Mouse (Mus musculus) cerebellum, adult (tissue): ENCODE results near the gene Bpifb5.
"Not testable (repeated sequence)": the region's sequence is repeated elsewhere in the genome, so short reads cannot be mapped to it uniquely, and the experiment has no call there.

Experiments used
- ATAC-seq: cut with Nextera tagmentation; 2 replicates; pipeline ENCODE4 v1.9.2; 2017; ENCODE audit warnings: mild to moderate bottlenecking, moderate library complexity, mixed read lengths; ENCODE audit not compliant: insufficient number of reproducible peaks, low FRiP score, low TSS enrichment

Gene Bpifb5

DNA sequence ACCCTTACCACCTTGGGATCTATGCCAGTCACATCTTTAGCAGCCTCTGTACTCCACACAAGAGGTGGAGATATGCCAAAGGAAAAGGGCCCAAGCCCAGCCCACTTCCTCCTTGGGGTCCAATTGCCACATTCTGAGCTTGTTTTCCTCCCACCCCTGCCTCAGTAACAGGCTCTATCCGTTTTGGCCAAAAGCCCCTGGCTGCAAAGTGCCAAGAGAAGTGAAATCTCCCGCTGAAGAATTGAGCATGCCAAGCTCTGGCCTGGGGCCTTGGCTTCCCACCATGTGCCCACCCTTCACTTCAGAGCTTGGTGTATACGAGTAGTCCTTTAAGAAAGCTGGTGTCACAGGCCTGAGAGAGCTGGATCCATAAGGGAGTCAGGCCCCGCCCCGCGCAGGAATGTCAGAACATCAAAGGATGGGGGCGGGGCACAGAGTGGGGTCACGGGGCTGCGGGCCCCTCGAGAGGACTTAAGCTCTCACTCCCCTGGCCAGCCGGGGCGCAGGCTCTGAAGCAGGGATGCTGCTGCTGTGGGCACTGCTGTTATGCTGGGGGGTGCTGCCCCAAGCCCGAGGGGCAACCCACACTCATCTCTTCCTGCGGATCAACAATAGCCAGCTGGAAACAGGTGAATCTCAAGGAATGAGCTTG, at the start of gene Bpifb5:
Gene Bpifb5 (plus strand): TSS at position 478 of the 652 bp plus-strand sequence.
- no peak for ATAC-seq

DNA sequence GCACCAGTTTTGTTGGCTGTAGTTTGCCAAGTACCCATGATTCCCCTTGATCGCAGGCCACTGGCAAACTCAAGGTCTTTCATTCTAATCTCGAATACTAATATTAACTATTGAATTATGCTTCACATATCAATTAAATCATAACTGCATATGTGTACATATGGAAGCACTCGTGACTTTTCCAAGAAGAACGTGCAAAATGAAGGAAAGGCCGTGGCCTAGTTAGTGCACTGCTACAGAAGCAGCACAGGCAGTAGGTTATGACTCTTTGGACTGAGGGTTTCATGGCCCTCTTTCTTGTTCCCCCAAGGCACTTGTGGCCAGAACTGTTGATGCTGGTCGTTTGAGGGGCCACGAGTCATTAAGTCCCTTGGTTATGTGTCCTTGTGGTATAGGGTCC, 41.6 kb upstream of the Bpifb5 start:
- ATAC-seq = not testable (repeated sequence)

DNA sequence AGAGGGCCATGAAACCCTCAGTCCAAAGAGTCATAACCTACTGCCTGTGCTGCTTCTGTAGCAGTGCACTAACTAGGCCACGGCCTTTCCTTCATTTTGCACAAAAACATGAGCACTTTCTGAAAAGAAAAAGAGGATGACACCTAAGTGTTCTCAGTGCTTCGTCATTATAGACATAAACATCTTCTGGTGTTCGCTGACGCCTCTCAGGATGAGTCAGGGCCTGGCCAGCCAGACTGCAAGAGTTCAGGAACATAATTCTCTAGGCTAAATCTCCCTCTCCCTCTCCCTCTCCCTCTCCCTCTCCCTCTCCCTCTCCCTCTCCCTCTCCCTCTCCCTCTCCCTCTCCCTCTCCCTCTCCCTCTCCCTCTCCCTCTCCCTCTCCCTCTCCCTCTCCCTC, 40.5 kb upstream of the Bpifb5 start:
- not testable (repeated sequence) for ATAC-seq

DNA sequence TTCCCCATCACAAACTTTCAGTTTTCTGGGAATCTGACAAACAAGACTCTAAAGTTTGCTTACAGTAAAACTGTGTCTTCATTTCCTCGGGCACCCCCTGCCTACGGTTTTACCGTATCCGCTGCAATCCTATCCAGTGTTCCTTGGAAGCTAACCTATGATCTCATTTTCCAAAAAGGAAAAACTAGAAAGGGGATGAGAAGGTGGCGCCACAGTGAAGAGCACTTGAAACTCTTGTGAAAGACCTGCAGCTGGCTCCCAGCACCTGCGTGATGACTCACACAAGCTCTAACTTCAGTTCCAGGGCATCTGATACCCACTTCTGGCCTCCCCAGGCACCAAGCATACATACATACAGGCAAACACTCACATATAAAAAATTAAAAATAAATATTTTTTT, 38.2 kb upstream of the Bpifb5 start:
- no peak for ATAC-seq

DNA sequence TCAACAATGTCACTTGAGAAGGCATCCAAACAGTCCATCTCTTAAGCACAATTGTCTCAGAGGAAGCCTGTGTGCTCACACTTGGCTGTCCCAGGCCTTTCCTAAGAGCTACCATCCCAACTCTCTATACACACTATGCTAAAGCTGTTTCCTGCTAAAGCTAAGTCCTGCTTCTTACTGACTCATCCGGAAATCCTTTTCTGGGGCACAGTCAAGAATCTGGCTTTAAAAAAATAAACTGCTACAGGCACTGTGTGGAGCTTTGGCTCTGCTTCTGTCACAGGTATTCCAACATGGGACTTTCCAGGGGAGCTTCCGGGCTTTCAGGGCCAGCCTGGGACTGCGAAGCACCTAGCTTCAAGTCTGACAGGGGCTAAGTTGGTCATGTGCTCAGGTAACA, 37.8 kb upstream of the Bpifb5 start:
- no peak for ATAC-seq

DNA sequence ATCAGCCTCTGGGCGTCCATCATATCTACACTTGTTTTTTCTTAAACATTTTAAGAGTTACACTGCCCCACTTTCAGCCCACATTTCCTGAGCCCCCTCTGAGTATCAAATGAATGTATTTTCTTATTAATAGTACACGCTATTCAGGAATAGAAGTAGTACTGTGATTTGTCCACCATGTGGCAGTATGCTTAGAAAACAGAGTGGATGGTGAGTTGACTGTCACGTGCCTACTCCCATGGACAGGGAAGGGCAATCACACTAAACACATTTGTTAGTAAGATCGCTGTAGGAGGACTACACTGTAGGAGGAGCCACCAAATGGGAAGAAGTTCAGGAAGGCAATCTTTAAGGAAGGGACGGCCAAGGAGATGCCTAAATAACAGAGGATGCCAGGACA, 36.1 kb upstream of the Bpifb5 start:
- no peak for ATAC-seq

DNA sequence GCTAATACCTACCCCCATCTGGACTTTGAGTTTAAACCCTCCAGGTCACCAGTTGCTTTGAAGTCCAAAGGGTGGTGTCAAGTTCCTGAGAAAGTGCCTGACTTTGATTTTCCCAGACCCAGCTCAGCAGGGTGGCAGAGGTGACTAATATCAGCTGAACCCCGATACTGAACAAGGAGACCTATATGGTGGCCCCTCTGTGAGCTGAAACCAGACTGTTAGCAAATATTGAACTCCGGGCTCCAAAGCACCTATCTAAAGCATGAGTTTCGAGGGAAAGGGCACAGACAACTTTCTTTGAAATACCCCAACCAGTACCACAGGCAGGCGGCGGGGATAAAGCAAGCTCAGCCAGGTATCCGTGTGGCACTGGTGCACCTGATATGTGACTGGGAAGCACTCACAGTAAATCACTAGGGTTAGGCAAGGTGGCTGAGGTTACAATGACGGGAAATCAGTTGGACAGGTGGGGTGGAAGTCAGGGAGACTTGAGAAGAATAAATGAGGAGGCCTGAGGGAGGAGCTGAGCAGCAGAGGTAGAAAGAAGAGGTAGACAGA, 33.6 kb upstream of the Bpifb5 start:
- no peak for ATAC-seq

DNA sequence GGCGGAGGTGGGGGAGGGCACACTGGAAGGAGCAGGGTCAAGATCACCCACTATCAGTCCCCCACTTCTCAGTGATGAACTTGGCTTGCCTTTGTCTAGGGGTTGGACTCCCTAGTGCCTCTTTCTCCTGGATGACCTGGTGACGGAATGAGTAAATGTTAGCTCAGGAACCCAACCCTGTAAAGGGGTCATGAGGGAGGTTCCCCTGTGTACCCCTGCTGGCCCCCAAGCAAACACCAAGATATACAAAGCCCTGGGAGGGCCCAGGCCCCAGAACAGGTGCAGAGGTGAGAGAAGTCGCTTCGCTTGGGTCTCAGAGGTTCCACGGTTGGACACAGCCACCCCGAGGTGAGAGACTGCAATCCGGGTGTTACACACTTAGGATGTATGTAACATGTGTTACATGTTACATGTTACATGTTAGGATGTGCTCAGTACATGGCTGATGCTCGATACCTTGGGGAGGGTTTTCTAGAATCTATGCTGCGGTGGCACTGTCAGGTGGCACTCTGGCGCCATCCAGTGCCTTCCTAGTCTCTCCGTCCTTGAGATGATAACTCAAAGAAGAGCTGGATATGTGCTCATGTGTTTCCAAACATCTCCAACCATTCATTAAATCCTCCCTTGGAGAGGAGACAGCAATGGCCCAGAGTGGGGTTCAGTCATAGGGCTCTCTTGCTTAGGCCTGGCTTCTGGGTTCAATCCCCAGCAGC, 32.8 kb upstream of the Bpifb5 start, which contains the start of gene Bpifb1:
Gene Bpifb1 (plus strand): TSS at position 273 of the 713 bp plus-strand sequence.
- ATAC-seq = no peak

DNA sequence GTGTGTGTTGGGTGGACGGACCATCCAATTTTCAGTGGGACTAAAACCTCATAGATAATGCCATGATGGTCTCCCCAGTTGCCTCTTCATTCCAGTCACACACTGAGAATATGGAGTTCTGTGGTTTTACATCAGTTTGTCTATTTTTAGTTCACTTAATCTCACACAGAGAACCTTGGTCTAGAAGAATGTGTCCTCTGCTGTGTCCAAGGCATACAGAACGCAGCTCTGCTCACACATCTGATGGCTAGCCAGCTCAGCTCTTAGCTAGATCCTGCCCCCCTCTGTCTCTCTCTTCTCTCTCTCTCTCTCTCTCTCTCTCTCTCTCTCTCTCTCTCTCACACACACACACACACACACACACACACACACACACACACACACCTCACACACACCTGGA, 31.4 kb upstream of the Bpifb5 start:
- ATAC-seq = no peak

DNA sequence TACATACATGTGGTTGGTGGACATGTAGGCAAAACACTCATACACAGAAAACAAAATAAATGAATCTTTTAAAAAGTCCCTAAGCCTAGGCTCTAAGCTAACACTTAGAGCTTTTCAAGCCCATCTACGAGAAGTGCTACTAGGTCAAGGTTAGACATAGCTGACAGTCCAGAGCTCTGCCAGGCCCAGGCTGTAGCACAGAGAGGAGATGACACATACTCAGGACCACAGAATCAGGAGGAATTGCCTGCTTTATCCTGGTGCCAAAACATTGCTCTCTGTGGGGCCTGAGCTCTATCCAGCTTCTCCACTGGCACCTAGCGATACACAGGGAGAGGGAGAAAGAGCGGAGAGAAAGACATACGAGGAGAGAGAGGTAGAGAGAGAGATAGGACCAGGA, 30.5 kb upstream of the Bpifb5 start:
- no peak for ATAC-seq

DNA sequence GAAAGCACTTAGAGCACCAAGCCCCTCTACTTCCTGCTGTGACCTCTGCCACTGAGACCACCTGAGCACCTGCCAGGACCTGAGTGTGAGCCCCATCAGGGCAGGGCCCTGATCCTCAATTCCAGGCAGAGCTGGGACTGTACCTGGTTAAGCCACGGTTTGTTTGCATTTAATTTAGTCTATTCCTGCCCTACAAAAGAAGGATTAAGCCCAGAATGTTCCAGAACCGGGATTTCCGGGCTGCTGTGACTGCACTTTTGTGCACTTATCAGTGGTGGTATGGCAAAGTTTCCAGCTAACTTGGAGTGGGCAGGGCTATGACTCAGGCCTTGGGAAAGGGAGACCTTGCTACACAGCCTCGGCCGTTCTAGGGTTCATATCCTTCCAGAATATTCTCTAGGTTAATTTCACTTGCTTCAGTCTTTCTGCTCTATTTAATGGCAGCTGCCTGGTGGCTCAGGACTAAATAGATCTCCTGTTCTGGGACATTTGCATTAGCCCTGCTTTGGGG, 29.5 kb upstream of the Bpifb5 start:
- ATAC-seq = no peak

DNA sequence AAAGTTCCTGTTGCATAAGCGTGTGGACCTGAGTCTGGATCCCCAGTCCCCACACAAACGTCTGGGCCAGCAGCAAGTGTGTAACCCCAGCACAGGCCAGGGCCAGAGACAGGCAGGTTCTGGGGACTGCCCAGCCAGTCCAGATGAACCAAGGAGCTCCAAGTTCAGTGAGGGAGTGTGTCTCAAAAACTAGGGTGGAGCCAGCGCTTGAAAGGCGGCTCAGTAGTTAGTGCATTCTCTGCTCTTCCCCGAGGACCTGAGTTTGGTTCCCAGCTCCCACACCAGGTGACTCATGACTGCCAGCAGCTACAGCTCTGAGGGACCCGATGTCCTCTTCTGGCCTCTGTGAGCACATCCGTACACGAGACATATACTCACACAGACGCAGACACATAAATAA, 26.5 kb upstream of the Bpifb5 start:
- ATAC-seq = no peak

DNA sequence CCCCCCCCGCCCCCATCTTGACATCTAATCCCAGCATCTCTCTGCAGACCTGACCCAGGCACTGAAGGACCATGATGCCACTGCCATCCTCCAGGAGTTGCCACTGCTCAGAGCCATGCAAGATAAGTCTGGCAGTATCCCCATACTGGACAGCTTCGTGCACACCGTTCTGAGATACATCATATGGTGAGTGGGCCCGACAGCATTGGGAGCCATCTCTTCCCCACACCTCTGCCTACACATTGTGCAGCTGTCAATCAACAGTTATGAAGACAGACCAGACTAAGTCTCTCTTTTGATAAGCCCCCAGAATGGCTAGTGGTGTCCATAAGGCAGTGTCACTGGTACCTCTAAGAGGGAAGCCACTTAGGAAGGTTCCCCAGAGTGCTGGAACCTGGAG, 18.9 kb upstream of the Bpifb5 start:
- no peak for ATAC-seq

DNA sequence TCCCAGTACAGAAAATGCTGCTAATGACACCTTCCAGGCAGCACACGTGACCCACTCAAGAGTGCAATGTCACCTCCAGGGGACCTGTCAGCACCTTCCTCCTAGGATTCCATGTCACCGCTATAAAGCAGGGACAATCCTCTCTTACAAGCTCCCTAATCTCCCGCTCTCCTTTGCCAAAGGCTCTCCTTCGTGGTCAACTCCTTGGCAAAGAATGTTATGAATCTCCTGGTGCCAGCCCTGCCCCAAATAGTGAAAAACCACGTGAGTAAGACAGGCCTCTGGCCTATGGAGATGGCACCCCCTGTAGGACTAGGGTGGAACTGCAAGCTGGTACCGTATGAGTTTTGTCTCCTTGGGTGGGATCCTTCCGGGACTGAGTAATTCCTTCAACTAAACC, 16.6 kb upstream of the Bpifb5 start:
- ATAC-seq = no peak

DNA sequence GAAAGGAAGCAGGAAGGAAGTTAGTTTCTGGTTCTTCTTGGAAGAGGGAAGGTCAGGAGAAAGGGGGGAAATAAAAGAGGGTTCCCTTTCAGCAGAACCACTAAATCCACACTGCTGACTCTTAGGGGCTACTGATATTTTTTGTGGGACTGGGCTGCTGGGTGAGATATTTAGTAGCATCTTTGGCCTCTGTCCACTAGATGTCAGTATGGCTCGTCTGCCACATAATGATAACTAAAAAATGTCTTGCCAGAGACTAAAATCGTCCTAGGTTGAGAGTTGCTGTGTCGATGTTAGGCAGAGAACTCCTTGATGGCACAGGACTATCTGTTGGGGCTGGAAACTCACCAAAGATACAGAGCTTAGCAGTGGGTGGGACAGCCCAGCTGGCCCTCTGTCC, 14.4 kb upstream of the Bpifb5 start:
- no peak for ATAC-seq

DNA sequence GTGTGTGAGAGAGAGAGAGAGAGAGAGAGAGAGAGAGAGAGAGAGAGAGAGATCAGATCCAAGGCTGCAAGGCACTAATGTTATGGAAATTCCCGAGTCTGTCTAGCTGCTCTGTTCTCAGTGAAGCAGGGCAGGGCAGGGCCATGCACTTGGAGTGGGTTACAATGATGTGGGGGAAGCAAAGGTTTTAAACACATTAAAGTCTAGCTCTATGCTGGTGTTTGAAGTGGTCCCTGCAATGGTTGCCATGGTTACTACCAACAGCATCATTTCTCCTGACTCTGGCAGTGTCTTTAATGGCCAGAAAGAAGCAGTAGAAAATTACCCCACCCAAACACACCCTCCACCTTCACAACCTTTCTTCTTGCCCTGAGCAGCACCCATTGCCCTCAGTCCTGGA, 12.4 kb upstream of the Bpifb5 start:
- ATAC-seq = no peak

DNA sequence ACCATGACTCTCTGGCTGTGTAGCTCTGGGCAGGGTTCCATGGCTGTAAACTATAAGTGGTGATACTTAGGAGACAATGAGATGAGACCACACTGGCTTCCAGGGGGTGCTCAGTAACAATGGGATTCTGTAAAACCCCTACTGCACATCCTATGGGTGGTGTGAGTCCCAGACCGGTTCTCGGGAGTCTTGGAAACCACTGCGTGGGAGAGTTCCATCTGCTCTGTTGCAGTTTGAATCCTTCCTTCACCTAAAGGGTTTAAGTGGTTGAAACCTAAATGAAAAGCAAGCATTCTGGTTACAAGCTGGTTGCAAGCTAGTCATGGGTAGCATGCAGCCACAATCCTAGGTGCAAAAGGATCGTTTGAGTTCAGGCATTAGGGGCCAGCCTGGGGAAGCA, 11.7 kb upstream of the Bpifb5 start:
- no peak for ATAC-seq

DNA sequence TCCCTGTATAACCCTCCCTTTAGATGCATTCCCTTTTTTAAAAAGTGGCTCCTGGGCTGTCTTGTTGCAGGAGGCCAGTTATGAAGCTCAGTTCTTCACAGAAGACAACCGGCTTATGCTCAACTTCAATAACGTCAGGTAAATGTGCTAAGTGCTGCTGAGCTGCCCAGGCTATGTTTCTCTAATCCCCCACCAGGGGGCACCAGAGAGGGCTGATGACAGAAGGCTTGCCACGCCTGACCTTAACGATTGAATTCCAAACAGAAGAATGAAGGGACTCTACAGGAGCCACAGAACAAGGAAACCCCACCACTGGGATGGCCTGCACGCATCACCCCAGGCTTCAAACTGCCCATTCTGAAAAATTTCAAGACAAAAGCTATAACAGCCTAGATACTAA, 8.4 kb upstream of the Bpifb5 start:
- ATAC-seq = peak; percentile 49; the same call in 1 of the 2 replicates

DNA sequence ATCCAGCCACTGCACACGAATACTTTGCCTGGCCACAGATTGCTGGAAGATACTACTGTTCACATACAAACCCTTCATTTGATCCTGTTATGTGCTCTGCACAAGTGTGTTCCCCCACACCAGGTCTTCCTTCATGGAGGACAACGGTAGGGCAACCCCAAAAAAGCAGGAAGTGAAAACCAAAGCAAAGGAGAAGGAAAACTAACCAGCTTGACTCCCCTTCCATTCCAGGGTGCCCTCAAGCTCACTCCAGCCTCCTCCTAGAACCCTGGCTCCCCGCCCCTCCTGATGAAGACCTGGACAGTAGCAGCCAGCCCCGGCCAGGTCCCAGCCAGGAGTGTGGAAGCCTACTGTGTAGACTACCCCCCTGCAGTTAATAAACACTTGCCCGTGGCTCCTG, 3.6 kb upstream of the Bpifb5 start:
- ATAC-seq = no peak

DNA sequence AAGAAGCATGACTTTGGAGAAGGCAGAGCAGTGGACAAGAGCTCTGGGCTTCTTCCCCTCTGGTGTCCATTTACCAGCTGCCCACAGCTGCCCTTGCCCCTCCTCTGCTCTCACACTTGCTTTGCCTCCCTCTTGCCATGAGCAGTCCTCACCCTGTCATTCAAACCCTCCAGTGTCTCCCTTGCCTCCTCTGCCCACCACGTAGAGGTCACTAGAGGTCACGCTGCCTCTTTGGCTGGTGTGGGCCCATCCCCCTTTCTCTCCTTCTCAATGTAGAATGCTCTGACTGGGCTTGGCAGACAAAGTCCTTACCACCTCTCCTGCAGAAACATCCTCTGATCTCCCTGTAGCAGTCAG, 353 bp downstream of the Bpifb5 start:
- no peak for ATAC-seq

DNA sequence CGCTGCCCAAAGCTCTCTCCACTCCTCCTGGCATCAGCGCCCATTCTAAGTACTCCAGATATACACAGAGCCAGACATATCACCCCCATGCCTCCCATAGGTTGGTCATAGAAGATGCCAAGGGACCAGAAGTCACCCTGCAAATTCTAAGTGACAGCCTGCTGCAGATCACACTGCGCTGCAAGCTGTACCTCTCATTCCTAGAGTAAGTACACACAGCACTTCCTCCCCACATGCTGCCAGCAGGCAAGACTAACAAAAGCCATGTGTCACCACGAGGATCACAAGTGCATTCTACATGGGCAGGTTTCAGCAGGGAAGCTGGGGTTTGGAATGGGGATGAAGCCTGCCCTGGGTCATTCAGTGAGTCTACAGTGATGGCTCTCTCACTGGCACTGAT, 3.4 kb downstream of the Bpifb5 start:
- ATAC-seq = no peak; the same call in 1 of the 2 replicates

DNA sequence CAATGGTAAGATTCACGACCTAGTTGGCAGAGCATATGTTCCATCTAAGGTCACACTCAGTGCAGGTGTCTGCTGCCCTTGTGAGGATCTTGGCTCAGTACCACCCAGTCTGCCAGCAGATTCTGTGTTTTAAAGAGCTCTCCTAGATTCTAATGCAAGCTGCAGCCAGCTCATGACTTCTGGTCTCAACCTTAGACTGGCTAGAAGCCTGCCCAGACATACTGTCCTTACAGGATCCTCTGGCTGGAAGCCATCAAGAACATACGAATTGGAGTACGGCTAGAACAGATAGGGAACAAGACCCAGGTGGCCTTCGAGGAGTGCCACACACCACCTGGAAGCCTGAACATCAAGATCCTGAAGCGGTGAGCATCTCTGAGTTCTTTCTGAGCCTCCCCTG, 4.3 kb downstream of the Bpifb5 start:
- ATAC-seq = no peak
